Mouse (Mus musculus): ENCODE results near the gene Dnal4. TPM values are rescaled to one million over a fixed set of nuclear protein-coding genes. Genes with fewer than 3 reads are reported as not detected.

Dnal4 gene
- polyA plus RNA-seq, 1 experiment = 71.5 TPM

DNA sequence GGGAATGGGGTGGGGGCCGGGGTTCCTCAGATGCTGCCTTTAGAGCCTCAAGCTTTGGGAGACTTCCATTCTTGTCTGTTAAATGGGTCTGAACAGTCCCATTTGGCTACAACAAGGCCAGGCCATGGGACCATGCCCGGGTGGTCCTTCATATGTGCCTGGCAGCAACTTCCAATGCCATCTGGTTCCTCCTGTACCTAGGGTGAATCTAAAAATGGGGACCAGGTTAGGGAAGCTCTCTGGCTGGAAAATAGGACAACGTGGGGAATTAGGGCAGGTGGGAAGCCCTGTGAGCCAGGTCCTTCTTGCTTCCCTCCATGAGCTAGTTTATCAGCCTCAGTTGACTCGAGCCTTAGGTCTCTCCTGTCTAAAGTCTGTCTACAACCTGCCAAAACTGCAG lies 33.3 kb upstream of the Dnal4 start:
- Histone ChIP-seq H3K27ac (ENCODE audit: insufficient read depth, low read length) (no peak overlapping the region), H3K4me3 (ENCODE audit: insufficient read depth, low read length) (no peak overlapping the region), H3K4me1 (ENCODE audit: control insufficient read depth, insufficient read depth, low read length) (no peaks in the 10 kb centered on the region)
- TF ChIP-seq POLR2A (IDR thresholded peaks at IDR 0.05; ENCODE audit: extremely low read depth, insufficient read depth, low read length) (no peak), CTCF (IDR thresholded peaks at IDR 0.05; ENCODE audit: extremely low read depth, insufficient read depth, low read length) (no peak)

DNA sequence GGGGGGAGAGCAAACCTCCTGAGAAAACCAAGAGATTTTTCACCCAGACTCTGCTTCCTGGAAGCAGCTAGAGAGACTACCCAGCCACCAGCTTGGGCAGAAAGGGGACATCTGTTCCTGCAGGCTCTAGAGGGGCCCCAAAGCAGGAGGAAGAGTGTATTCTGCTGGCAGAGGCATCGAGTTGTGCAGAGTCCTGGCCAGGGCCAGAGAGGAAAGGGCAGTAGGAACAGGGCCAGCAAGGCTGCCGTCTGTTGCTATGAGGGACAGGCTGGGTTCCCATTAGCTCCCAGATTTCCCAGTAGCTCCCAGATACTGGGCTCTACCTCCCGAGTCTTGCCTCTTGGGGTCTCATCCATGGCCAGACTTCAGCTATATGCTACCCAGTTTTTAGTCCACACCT lies 32.4 kb upstream of the Dnal4 start:
- Histone ChIP-seq H3K4me3 (ENCODE audit: insufficient read depth, low read length) (no peak overlapping the region), H3K27ac (ENCODE audit: insufficient read depth, low read length) (no peak overlapping the region), H3K4me1 (ENCODE audit: control insufficient read depth, insufficient read depth, low read length) (peaks cover 1% of the 10 kb centered on the region)
- TF ChIP-seq CTCF (IDR thresholded peaks at IDR 0.05; ENCODE audit: extremely low read depth, insufficient read depth, low read length) (no peak), POLR2A (IDR thresholded peaks at IDR 0.05; ENCODE audit: extremely low read depth, insufficient read depth, low read length) (no peak)

DNA sequence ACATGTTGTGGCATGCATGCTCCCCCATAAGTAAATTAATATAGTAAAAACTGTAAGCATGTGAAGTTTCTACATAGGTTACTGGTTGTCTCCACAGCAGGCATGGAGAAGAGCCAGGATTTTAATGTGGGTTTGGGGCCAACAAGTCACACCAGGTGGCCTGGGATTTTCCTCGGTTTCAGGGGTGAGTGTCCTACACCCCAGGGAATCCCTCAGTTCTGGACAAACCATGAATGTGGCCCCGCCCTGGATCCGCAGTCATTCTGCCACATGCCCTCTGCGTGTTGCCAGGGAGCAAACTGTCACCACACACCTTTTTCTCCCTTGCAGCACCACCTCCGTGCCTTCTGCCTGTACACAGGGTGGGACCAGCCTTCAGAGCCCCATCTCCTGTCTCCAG lies 31.0 kb upstream of the Dnal4 start:
- Histone ChIP-seq H3K27ac (ENCODE audit: insufficient read depth, low read length) (no peak overlapping the region), H3K4me1 (ENCODE audit: control insufficient read depth, insufficient read depth, low read length) (peaks cover 2% of the 10 kb centered on the region), H3K4me3 (ENCODE audit: insufficient read depth, low read length) (no peak overlapping the region)
- TF ChIP-seq POLR2A (IDR thresholded peaks at IDR 0.05; ENCODE audit: extremely low read depth, insufficient read depth, low read length) (no peak), CTCF (IDR thresholded peaks at IDR 0.05; ENCODE audit: extremely low read depth, insufficient read depth, low read length) (no peak)

DNA sequence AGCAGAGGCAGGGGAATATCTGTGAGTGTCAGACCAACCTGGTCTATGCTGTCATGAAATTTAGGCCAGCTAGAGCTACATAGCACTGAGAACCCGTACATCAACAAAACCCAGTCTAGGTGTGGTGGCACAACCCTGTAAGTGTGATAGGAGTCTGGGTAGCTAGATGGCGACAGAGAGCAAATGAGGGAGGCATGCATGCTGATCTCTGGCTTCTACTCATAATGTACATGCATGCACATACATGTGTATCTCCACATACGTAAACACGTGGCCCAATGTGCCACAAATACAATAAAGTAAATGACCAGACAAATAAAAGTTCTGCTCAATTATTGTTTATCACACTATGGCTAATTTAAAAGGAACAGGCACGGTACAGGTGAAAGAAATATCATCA lies 30.5 kb upstream of the Dnal4 start:
- peaks cover 2% of the 10 kb centered on the region for H3K4me1 ChIP-seq (ENCODE audit: control insufficient read depth, insufficient read depth, low read length)
- TF ChIP-seq CTCF (IDR thresholded peaks at IDR 0.05; ENCODE audit: extremely low read depth, insufficient read depth, low read length) (peak; percentile 88), POLR2A (IDR thresholded peaks at IDR 0.05; ENCODE audit: extremely low read depth, insufficient read depth, low read length) (no peak)
- no peak overlapping the region for H3K27ac ChIP-seq (ENCODE audit: insufficient read depth, low read length)
- no peak overlapping the region for H3K4me3 ChIP-seq (ENCODE audit: insufficient read depth, low read length)

DNA sequence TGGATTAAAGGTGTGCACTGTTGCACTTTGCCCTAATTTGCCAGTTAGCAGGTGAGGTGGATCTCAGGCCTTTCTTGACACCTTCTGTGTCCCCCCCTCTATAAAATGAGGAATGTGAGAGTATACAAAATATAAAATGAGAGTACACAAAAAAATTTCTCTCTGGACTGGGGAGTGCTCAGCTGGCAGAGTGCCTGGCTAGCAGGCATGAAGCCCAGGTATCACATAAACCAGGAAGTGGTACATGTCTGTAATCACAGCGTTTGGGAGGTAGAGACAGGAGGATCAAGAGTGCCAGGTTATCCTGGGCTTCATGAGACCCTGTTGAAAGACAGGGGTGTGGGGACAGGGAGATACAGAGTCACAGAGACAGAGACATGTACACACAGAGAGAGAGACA lies 29.4 kb upstream of the Dnal4 start:
- peaks cover 2% of the 10 kb centered on the region for H3K4me1 ChIP-seq (ENCODE audit: control insufficient read depth, insufficient read depth, low read length)
- H3K4me3 ChIP-seq (ENCODE audit: insufficient read depth, low read length) = no peak overlapping the region
- TF ChIP-seq POLR2A (IDR thresholded peaks at IDR 0.05; ENCODE audit: extremely low read depth, insufficient read depth, low read length) = no peak
- TF ChIP-seq CTCF (IDR thresholded peaks at IDR 0.05; ENCODE audit: extremely low read depth, insufficient read depth, low read length) = no peak
- H3K27ac ChIP-seq (ENCODE audit: insufficient read depth, low read length) = no peak overlapping the region

DNA sequence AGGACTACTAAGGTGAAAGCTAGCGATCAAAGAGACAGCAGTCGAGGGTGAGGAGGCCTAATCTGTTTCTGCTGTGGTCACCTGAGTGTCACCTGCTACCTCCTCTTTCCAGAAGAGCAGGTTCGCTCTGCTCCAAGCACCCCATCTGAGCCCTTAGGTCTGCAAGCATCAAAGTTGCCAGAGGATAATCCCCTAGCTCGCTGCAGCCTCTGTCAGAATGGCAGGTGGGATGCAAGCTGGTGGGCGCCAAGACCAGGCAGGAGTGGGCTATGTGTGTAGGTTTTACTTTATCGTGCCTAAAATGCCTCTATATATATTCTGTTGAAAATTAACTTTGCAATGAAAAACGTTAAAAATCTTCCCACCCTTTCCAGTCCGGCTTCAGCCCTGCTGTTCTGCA lies 27.6 kb upstream of the Dnal4 start:
- no peak overlapping the region for H3K27ac ChIP-seq (ENCODE audit: insufficient read depth, low read length)

DNA sequence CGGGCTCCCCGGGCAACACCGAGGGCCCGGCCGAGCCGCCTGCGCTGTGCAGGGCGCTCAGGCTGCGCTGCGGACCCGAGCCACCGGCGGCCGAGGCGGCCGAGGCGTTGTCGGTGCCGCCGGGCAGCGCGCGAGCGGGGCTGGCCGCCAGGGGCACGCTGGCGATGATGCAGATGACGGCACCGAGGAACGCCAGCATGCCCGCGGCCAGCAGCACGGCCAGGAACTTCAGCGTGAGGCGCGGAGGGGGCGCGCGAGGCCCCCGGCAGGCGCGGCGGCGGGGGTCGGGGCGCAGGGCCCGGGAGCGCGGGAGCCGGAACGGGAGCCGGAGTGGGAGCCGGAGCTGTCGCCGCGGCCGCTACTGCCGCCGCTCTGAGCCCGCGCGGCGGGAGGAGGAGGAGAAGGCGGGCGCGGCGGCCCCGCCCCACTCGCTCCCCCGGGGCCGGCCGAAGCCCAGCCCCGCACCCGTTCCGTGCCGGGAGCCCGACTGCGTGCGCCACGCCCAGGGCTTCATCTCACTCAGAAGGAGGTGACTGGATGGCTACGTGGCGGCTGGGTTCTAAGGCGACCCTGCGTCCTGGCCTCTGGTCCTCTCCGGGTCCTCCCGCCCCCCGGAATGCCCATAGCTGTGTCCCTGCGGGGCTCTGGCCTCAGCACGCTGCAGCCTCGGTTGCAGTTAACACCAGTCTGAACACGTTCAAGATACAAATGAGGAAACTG lies 26.9 kb upstream of the Dnal4 start, which contains the start of gene Nptxr:
Gene Nptxr, minus strand, starts transcription at position 415 of the 720 bp plus-strand sequence.
- TF ChIP-seq CTCF (IDR thresholded peaks at IDR 0.05; ENCODE audit: extremely low read depth, insufficient read depth, low read length) (no peak), POLR2A (IDR thresholded peaks at IDR 0.05; ENCODE audit: extremely low read depth, insufficient read depth, low read length) (peak; percentile 53; the same call in 1 of the 2 replicates)
- H3K4me1 ChIP-seq (ENCODE audit: control insufficient read depth, insufficient read depth, low read length) = peaks cover 2% of the 10 kb centered on the region
- H3K27ac ChIP-seq (ENCODE audit: insufficient read depth, low read length) = peak within 1 kb of the TSS; percentile 86
- peak within 1 kb of the TSS; percentile 75 for H3K4me3 ChIP-seq (ENCODE audit: insufficient read depth, low read length)

More for the DNA sequence above, 27.6 kb upstream of the Dnal4 start:
- TF ChIP-seq CTCF (IDR thresholded peaks at IDR 0.05; ENCODE audit: extremely low read depth, insufficient read depth, low read length) (no peak), POLR2A (IDR thresholded peaks at IDR 0.05; ENCODE audit: extremely low read depth, insufficient read depth, low read length) (no peak)
- Histone ChIP-seq H3K4me3 (ENCODE audit: insufficient read depth, low read length) (peak overlapping the region; percentile 75; the same call in 1 of the 2 replicates), H3K4me1 (ENCODE audit: control insufficient read depth, insufficient read depth, low read length) (peaks cover 2% of the 10 kb centered on the region)

DNA sequence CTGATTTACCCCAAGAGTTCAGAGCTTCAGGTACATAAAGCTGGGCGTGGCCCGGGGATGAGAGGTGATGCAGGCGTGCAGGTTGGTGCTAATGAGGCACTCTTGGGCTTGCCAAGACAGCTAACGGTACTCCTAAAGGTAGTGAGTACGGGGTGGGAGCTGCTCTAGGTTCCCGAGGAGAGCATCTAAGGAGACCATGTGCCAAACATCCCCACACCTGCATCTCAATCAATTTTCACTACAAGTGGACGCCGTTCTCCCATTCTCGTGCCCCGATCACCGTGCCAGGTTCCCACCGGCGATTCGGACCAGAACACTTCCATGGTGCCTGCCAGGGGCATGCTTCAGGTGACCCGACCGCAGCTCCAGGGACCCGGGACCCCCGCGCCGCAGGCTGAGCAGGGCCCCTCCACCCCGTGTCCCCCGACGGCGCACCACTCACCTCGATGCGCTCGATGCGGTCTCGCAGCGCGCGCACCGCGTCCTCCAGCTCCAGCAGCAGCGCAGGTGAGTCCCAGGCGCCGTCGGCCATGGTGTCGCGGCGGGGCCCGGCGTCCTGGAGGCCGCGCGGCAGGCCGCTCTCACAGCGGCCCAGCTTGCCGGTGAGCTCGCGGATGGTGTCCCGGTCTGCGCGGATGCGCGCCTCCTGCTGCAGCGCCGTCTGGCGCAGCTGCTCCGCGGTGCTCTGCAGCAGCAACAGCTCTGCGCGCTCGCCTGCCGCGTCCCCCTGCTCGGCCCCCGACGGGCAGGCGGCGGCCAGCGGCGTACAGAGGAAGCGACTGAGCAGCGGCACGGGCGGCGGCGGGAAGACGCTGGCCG lies 26.1 kb upstream of the Dnal4 start:
- TF ChIP-seq CTCF (IDR thresholded peaks at IDR 0.05; ENCODE audit: extremely low read depth, insufficient read depth, low read length) = no peak
- no peak for TF ChIP-seq POLR2A (IDR thresholded peaks at IDR 0.05; ENCODE audit: extremely low read depth, insufficient read depth, low read length)
- Histone ChIP-seq H3K27ac (ENCODE audit: insufficient read depth, low read length) (peak overlapping the region; percentile 86), H3K4me1 (ENCODE audit: control insufficient read depth, insufficient read depth, low read length) (peaks cover 2% of the 10 kb centered on the region), H3K4me3 (ENCODE audit: insufficient read depth, low read length) (peak overlapping the region; percentile 75)

DNA sequence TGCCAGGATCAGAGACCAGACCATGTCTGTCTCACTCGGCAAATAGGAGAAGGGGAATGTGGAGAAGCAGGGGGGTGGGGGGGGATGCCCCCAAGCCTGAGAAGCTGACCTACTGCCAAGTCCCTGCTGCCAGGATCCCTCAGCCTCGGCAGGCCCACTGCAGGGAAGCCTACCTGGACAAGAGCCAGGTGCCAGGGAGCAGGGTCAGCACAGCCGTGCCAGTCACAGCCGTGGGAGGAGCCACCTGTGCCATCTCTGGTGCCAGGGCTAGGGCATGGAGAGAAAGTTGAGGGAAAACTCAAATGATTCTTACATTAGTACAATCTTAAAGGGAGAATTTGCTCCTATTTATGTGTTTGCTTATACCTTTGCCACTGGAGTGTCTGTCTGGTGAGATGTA lies 24.7 kb upstream of the Dnal4 start:
- no peak for TF ChIP-seq POLR2A (IDR thresholded peaks at IDR 0.05; ENCODE audit: extremely low read depth, insufficient read depth, low read length)
- no peak for TF ChIP-seq CTCF (IDR thresholded peaks at IDR 0.05; ENCODE audit: extremely low read depth, insufficient read depth, low read length)
- H3K4me3 ChIP-seq (ENCODE audit: insufficient read depth, low read length) = peak overlapping the region; percentile 75
- H3K4me1 ChIP-seq (ENCODE audit: control insufficient read depth, insufficient read depth, low read length) = peaks cover 8% of the 10 kb centered on the region
- H3K27ac ChIP-seq (ENCODE audit: insufficient read depth, low read length) = no peak overlapping the region; the same call in 1 of the 2 replicates
